Mouse (Mus musculus) cerebellum, adult 2 months (tissue): ENCODE results near the gene Arhgef12.

ENCODE experiments used
- CTCF ChIP-seq: fragments of 200-500 bp; IDR thresholded peaks from 2 replicates; pipeline ENCODE4 v1.5.1; 2011; ENCODE audit warnings: low read depth, mild to moderate bottlenecking, control low read depth, low read length, moderate library complexity, borderline replicate concordance; ENCODE audit not compliant: insufficient read depth
- POLR2A ChIP-seq: fragments of 200-500 bp; IDR thresholded peaks from 2 replicates; pipeline ENCODE4 v1.6.1; 2011; ENCODE audit warnings: low read length, control low read depth, borderline replicate concordance; ENCODE audit not compliant: insufficient read depth

- TF ChIP-seq CTCF = no peak
- TF ChIP-seq POLR2A = no peak
These were observed 112.3 kb downstream of the Arhgef12 start for GRCm38 (mm10) chr9:42994708-42995107.
